ENCODE assay signal across 8 mouse cellular contexts in genomic region chr3:116711624-116712435, GRCm38 (mm10). TPM values are rescaled to one million over a fixed set of nuclear protein-coding genes. Genes with fewer than 3 reads are reported as not detected.
DNase-seq lines count a peak whose midpoint lies in the region; ATAC-seq and TF ChIP-seq lines count a peak whose summit lies in the region.

No protein-coding gene starts in this region.

- H3K9ac ChIP-seq in hindbrain, postnatal 0 days (replicated peaks; ENCODE audit: low read length): peak overlapping the region; percentile 95

- H3K4me2 ChIP-seq in hindbrain, postnatal 0 days (ENCODE audit: low read depth, low read length): peak overlapping the region; percentile 62

- no peak for TF ChIP-seq CTCF in gastrocnemius, adult 2 months (IDR thresholded peaks at IDR 0.05)
- no peak for TF ChIP-seq CTCF in hindbrain, postnatal 0 days (IDR thresholded peaks at IDR 0.05; ENCODE audit: low read depth)

- 0 out of 2 replicates have a peak, but pooled peaks cover 8% of the 10 kb centered on the region for H3K4me1 ChIP-seq in hindbrain, postnatal 0 days (ENCODE audit: insufficient read depth, low read length)

- H3K27ac ChIP-seq in gastrocnemius, adult 2 months: peak overlapping the region; percentile 96
- peak overlapping the region; percentile 86 for H3K27ac ChIP-seq in hindbrain, postnatal 0 days

- no peaks in the 10 kb centered on the region for H3K36me3 ChIP-seq in hindbrain, postnatal 0 days (ENCODE audit: insufficient read depth, low read length)

- H3K27me3 ChIP-seq in hindbrain, postnatal 0 days (ENCODE audit: insufficient read depth, low read length): no peaks in the 10 kb centered on the region

- under 1% methylated on average over 81 of the region's 85 CpGs for WGBS in hindbrain, postnatal 0 days

- intact Hi-C loops in gastrocnemius, adult 2 months (cut with DNase I): loop anchor here (5.0 kb wide), 1 partner anchor 45 kb away; no protein-coding TSS in a partner anchor

- no peaks in the 10 kb centered on the region for H3K9me3 ChIP-seq in hindbrain, postnatal 0 days (ENCODE audit: low read length)

- peak; percentile 81 for ATAC-seq in common myeloid progenitor, adult 5-6 weeks (replicated peaks; ENCODE audit: low read depth, poor library complexity, severe bottlenecking)
- peak; percentile 94 for ATAC-seq in hindbrain, postnatal 0 days
- peak; percentile 95 for ATAC-seq in megakaryocyte, adult 5-6 weeks (ENCODE audit: poor library complexity, severe bottlenecking)

- H3K4me3 ChIP-seq in gastrocnemius, adult 2 months: peak overlapping the region; percentile 96
- H3K4me3 ChIP-seq in hindbrain, postnatal 0 days (ENCODE audit: low read length): peak overlapping the region; percentile 94

- peak; percentile 79 for DNase-seq in ZHBTc4 (ENCODE audit: low read depth, low spot score)
- peak; percentile 90 for DNase-seq in gastrocnemius, adult 2 months
- peak; percentile 83 for DNase-seq in hindbrain, postnatal 0 days (ENCODE audit: low spot score)
- DNase-seq in left cerebral cortex, adult 8-10 months (ENCODE audit: low spot score in 2 of 2): peak; percentile 43 to 72
- peak; percentile 80 for DNase-seq in right cerebral cortex, adult 18-20 months
- peak; percentile 27 for DNase-seq in urinary bladder, postnatal 10 days (ENCODE audit: low spot score)

RNA-seq across cellular contexts. Expression of gene Slc35a3, which starts 0.8 kb away (rescaled TPM):
- 49.5 and 52.2 TPM in 2 replicates for total RNA-seq in common myeloid progenitor, adult 5-6 weeks (2017)
- 1 to 10 TPM; 5.1 to 8.0 TPM for total RNA-seq in gastrocnemius, adult 2 months (2021)
- 15.9 and 20.7 TPM in 2 replicates for total RNA-seq in hindbrain, postnatal 0 days (2014; rRNA removed)
- polyA plus RNA-seq in hindbrain, postnatal 0 days (2015; fragmentation: Nextera tagmentation; extraction: Ambion mirVana): 7.0 and 8.0 TPM in 2 replicates
- total RNA-seq in left cerebral cortex, adult 8-10 months (2022): 10 to 100 TPM; 14.2 to 17.0 (median 15.5) TPM
- total RNA-seq in megakaryocyte, adult 5-6 weeks (2015): 39.9 and 45.5 TPM in 2 replicates
- total RNA-seq in megakaryocyte, adult 5-6 weeks (2017): 55.4 and 56.0 TPM in 2 replicates

RNA-seq across cellular contexts. Expression of gene Gm43191, which starts 30.8 kb away (rescaled TPM):
- total RNA-seq in common myeloid progenitor, adult 5-6 weeks (2017): not detected in 2 replicates
- not detected for total RNA-seq in gastrocnemius, adult 2 months (2021)
- not detected in 2 replicates for total RNA-seq in hindbrain, postnatal 0 days (2014; rRNA removed)
- not detected in 2 replicates for polyA plus RNA-seq in hindbrain, postnatal 0 days (2015; fragmentation: Nextera tagmentation; extraction: Ambion mirVana)
- 1 to 10 TPM in 3 of 4 experiments, not detected in 1; 1.0 to 3.8 (median 2.6) TPM for total RNA-seq in left cerebral cortex, adult 8-10 months (2022)
- total RNA-seq in megakaryocyte, adult 5-6 weeks (2015): not detected in 2 replicates
- not detected in 2 replicates for total RNA-seq in megakaryocyte, adult 5-6 weeks (2017)

RNA-seq across cellular contexts. Expression of gene Mfsd14a, which starts 49.4 kb away (rescaled TPM):
- total RNA-seq in common myeloid progenitor, adult 5-6 weeks (2017): 84.3 and 91.0 TPM in 2 replicates
- total RNA-seq in gastrocnemius, adult 2 months (2021): 10 to 100 TPM; 11.7 to 12.8 TPM
- total RNA-seq in hindbrain, postnatal 0 days (2014; rRNA removed): 40.4 and 49.3 TPM in 2 replicates
- 53.4 and 55.6 TPM in 2 replicates for polyA plus RNA-seq in hindbrain, postnatal 0 days (2015; fragmentation: Nextera tagmentation; extraction: Ambion mirVana)
- 10 to 100 TPM; 53.0 to 62.0 (median 56.9) TPM for total RNA-seq in left cerebral cortex, adult 8-10 months (2022)
- 82.7 and 88.5 TPM in 2 replicates for total RNA-seq in megakaryocyte, adult 5-6 weeks (2015)
- total RNA-seq in megakaryocyte, adult 5-6 weeks (2017): 91.5 and 95.8 TPM in 2 replicates

Comparison
In these comparisons a context has a peak if more than half of its experiments do, and no peak if none do; other contexts are left out.
1. Peak in every context shown above with its lines: DNase-seq, ATAC-seq, H3K4me3 ChIP-seq and H3K27ac ChIP-seq.
2. DNase-seq: peak in every context shown above with its lines; median percentile 90 in gastrocnemius, adult 2 months; 83 in hindbrain, postnatal 0 days; 80 in right cerebral cortex, adult 18-20 months; 79 in ZHBTc4; 58 in left cerebral cortex, adult 8-10 months; 27 in urinary bladder, postnatal 10 days.